Mouse (Mus musculus): Measurements from ENCODE around the gene Cyp46a1.

Cyp46a1 gene

GRCm38 (mm10) chr12:108363796-108364195, 29.6 kb downstream of the Cyp46a1 start:
- peak; percentile 69 for DNase-seq (ENCODE audit: low read depth, low spot score)

GRCm38 (mm10) chr12:108365340-108365739, 31.2 kb downstream of the Cyp46a1 start:
- no peak for DNase-seq (ENCODE audit: low read depth, low spot score)

- DNase-seq (ENCODE audit: low read depth, low spot score): no peak
Observed at GRCm38 (mm10) chr12:108365868-108366267, 31.7 kb downstream of the Cyp46a1 start.

GRCm38 (mm10) chr12:108367909-108368308, 33.7 kb downstream of the Cyp46a1 start:
- DNase-seq (ENCODE audit: low read depth, low spot score): no peak

GRCm38 (mm10) chr12:108368921-108369320, 34.7 kb downstream of the Cyp46a1 start:
- no peak for DNase-seq (ENCODE audit: low read depth, low spot score)

GRCm38 (mm10) chr12:108370596-108371428, 36.6 kb downstream of the Cyp46a1 start, which contains the start of gene Eml1:
Gene Eml1 (plus strand): TSS chr12:108370957.
- DNase-seq (ENCODE audit: low read depth, low spot score): peak; percentile 64

GRCm38 (mm10) chr12:108371429-108371765, 37.2 kb downstream of the Cyp46a1 start:
- DNase-seq (ENCODE audit: low read depth, low spot score): no peak

- peak; percentile 85 for DNase-seq (ENCODE audit: low read depth, low spot score)
Observed at GRCm38 (mm10) chr12:108372241-108372640, 38.1 kb downstream of the Cyp46a1 start.

- peak; percentile 71 for DNase-seq (ENCODE audit: low read depth, low spot score)
Observed at GRCm38 (mm10) chr12:108373611-108374010, 39.4 kb downstream of the Cyp46a1 start.

GRCm38 (mm10) chr12:108374689-108375088, 40.5 kb downstream of the Cyp46a1 start:
- no peak for DNase-seq (ENCODE audit: low read depth, low spot score)

- DNase-seq (ENCODE audit: low read depth, low spot score): no peak
Observed at GRCm38 (mm10) chr12:108378379-108379133, 44.4 kb downstream of the Cyp46a1 start.

- peak; percentile 76 for DNase-seq (ENCODE audit: low read depth, low spot score)
Observed at GRCm38 (mm10) chr12:108386476-108387232, 52.5 kb downstream of the Cyp46a1 start.

GRCm38 (mm10) chr12:108389718-108390117, 55.5 kb downstream of the Cyp46a1 start:
- no peak for DNase-seq (ENCODE audit: low read depth, low spot score)

- no peak for DNase-seq (ENCODE audit: low read depth, low spot score)
Observed at GRCm38 (mm10) chr12:108392254-108393044, 58.3 kb downstream of the Cyp46a1 start.

- DNase-seq (ENCODE audit: low read depth, low spot score): no peak
Observed at GRCm38 (mm10) chr12:108393082-108393481, 58.9 kb downstream of the Cyp46a1 start.

GRCm38 (mm10) chr12:108393637-108394036, 59.5 kb downstream of the Cyp46a1 start:
- DNase-seq (ENCODE audit: low read depth, low spot score): peak; percentile 85

GRCm38 (mm10) chr12:108394534-108395284, 60.5 kb downstream of the Cyp46a1 start:
- no peak for DNase-seq (ENCODE audit: low read depth, low spot score)

- no peak for DNase-seq (ENCODE audit: low read depth, low spot score)
Observed at GRCm38 (mm10) chr12:108395285-108395660, 61.1 kb downstream of the Cyp46a1 start.

GRCm38 (mm10) chr12:108396081-108396947, 62.1 kb downstream of the Cyp46a1 start:
- no peak for DNase-seq (ENCODE audit: low read depth, low spot score)

All from skeletal muscle tissue, adult 2 months (tissue).